Mouse (Mus musculus) naive thymus-derived CD4-positive, alpha-beta T cell, adult 2 months (primary cell): Measurements from ENCODE around the gene Sec16b.

Experiments used
- DNase-seq: peaks from one replicate; pipeline ENCODE4 v3.0.0-alpha.2; 2011; ENCODE audit warnings: low read depth

The Sec16b gene

GRCm38 (mm10) chr1:157559986-157560385 is 53.5 kb downstream of the Sec16b start:
- DNase-seq: no peak

DNA sequence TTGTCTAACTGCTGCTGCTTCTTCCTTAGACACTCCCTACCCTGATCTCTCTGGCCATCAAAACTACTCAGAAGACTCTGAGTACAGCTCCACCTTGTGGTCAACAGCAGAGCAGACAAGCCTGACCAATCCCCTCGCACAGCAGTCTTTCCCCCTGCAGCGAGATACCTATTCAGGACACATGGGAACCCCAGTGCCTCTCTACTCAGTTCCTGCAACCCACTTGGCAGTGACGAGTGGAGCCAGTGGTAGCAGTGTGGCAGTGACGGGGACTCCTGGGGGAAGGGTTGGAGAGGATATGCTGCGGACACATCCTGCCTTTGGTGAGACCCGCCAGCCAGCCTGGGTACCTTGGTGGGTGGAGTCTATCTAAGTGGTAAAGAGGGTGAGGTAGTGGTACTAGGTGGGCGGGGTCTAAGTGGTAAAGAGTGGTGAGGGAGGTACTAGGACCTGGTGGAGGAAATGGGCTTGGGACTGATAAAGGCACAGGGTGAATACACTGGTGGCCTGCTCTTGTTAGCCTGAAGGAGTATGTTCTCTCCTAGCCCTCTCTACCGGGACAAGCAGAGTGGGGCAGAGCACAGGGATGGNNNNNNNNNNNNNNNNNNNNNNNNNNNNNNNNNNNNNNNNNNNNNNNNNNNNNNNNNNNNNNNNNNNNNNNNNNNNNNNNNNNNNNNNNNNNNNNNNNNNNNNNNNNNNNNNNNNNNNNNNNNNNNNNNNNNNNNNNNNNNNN is 54.3 kb downstream of the Sec16b start:
- DNase-seq: peak; percentile 38

- DNase-seq: no peak
Measured at GRCm38 (mm10) chr1:157567819-157568218, 61.3 kb downstream of the Sec16b start.

DNA sequence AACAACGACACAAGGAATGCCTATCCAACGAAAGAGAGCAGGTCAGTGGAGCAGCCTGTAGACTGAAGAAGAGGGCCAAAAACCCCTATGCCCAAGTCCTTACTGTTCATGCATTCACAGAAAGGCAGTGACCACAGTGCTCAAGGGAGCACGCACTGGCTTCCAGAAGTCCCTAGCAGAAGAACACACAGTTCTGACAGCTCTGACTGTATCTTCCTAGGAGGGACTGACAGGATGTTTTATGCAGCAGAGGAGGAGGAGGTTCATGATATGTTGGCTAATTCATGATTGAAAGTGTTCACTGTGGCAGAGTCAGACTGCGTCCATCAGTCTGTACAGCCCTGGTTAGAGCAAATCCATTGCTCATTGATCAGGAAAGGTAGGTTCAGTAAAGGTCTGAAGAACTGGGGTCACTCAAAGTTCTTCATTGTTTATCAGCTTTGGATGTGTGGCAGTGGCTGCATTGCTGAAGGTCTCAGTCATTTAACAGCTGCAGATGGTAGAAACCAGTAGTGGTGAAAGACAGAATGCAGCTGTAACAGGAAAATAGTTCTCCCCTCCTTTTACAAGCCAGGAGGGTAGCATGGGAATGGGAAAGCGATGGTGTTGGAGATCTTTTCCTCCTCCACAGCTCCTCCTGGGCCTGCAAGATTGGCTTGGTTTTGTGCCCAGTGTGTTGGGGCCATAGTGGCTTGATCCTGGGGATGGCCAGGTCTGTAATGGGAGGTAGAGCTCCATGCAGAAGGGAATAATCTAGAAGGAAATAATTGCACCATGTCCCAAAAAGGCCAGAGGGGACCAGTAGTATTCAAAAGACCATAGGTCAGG is 62.9 kb downstream of the Sec16b start:
- DNase-seq: no peak

- no peak for DNase-seq
Measured at GRCm38 (mm10) chr1:157575316-157575715, 68.8 kb downstream of the Sec16b start.

DNA sequence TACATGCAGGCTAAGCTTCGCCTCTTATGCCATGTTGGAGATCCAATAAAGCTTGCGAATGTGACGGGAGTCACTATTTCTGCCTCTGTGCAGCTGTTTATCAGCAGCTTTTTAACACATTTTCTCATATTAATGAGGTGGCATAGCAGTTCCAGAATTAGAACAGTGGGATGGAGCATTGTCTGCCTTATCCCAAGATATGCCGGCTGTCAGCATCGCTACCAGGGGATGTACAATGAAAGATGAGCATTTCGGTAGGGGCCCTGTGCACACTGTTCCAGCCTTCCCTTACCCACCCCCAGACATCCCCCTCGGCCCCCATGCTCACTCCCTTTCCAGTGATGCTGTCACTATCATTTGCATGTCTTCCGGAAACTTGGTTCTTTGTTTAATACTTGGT is 71.8 kb downstream of the Sec16b start:
- no peak for DNase-seq

DNA sequence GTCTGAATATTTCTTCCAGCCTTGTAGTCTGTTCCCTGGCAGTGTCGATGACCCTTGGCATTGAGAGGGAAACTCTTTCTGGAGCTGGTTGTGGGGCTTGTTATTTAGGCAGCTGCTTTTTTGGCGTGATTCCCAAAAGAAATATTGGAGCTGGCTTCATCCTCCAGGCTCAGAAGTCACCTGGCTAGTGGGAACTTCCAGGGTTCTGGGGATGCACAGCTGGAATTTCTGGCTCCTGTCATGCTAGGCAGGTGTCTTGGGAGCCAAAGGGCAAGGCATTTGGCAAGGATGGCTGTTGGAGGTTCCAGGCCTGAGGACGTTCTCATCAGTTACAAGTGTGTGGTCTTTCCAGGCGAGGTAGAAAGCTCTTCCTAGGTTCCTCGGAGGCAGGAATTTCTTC is 80.0 kb downstream of the Sec16b start:
- no peak for DNase-seq

DNA sequence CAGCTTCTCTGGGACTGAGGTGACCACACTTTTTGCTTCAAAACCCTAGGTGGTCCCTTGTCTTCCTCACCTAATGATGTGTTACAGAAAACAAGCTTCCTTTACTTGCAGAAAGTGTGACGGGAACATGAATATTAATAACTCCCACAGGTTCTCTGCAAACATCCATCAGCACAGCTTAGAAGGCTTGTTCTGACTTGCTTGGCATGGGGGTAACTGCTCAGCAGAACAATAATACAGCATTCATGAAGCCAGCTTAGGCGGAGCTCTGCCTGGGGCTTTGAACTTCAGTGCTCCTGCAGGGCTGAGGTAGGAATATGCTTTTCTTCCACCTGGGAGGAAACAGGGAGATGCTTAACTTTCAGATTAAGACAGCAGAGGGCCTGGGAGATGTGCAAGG is 85.5 kb downstream of the Sec16b start:
- no peak for DNase-seq

- DNase-seq: no peak
Measured at GRCm38 (mm10) chr1:157594561-157594960, 88.0 kb downstream of the Sec16b start.

DNA sequence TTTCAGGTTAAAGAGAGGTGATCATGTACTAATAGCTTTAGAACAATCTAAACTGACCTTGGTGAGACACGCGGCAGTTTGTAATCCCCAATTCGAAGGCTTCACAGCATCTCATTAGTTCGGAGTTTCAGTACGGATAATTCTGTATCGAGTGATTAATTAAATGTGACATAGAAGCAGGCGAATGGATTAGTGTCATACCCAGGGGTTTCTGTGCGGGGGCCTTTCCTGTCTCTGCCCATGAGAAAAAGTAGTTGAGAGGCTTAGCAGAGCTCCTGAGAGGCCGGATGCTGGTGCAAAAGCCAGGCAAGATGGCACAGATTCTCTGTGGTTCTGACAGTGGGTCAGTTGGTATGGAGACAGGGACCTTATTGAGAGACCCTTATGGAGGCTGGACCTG is 88.6 kb downstream of the Sec16b start:
- DNase-seq: no peak

DNA sequence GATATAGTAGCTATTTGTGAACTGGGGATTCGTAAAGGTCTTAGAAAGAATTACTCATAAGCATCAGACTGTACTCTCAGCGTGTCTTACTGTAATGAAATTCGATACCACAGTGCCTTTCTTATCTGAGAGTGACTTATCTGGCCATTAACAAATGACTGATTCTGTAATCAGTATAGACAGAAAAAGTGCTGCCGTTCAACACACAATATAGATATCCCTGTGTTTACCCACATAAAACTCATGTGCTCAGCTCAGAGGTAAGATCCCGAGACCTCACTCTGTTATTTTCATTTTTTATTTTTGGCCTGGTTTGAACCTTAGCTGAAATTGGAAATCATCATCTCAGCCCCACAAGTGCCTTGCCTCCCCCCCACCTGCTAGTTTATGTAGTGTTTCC is 98.0 kb downstream of the Sec16b start:
- DNase-seq: no peak
